In genomic region chr11:20347548-20347947, GRCm38 (mm10) we compare ENCODE assay signal across 10 mouse cellular contexts. TPM values are rescaled to one million over a fixed set of nuclear protein-coding genes. Genes with fewer than 3 reads are reported as not detected.
A peak's percentile ranks its signal among the peaks of the same experiment; 100 is the strongest.
DNase-seq lines count a peak whose midpoint lies in the region; ATAC-seq and TF ChIP-seq lines count a peak whose summit lies in the region.
"Had no signal": no experiment of that assay in that cellular context is flagged by ENCODE, and none has a peak within 500 bp of the region (broad histone marks: within the 10 kb centered on the region; RNA-seq: fewer than 3 reads in every experiment).

No protein-coding gene starts in this region.

- H3K36me3 ChIP-seq in kidney, adult 2 months (ENCODE audit: control insufficient read depth, insufficient read depth, low read length) = no peaks in the 10 kb centered on the region
- H3K36me3 ChIP-seq in kidney, embryonic 15.5 days = no peaks in the 10 kb centered on the region
- no peaks in the 10 kb centered on the region for H3K36me3 ChIP-seq in myocyte (ENCODE audit: control insufficient read depth, insufficient read depth)
- H3K36me3 ChIP-seq: heart, embryonic 13.5 days; midbrain, embryonic 12.5 days had no signal

- no peak for TF ChIP-seq POLR2A in kidney, adult 2 months (IDR thresholded peaks at IDR 0.05; ENCODE audit: low read depth, low read length)
- TF ChIP-seq POLR2A in myocyte (IDR thresholded peaks at IDR 0.05; ENCODE audit: insufficient read length, low read depth) = no peak

- no peak for ATAC-seq in kidney, embryonic 15.5 days (replicated peaks; ENCODE audit: low FRiP score)

- H3K9ac ChIP-seq in kidney, embryonic 15.5 days = no peak overlapping the region
- H3K9ac ChIP-seq: heart, embryonic 13.5 days; midbrain, embryonic 12.5 days had no signal

- H3K27ac ChIP-seq in kidney, adult 2 months (ENCODE audit: insufficient read depth, low read depth, low read length) = no peak overlapping the region
- no peak overlapping the region for H3K27ac ChIP-seq in kidney, embryonic 15.5 days
- H3K27ac ChIP-seq: heart, embryonic 13.5 days; midbrain, embryonic 12.5 days had no signal

- H3K79me2 ChIP-seq in myocyte (ENCODE audit: control insufficient read depth, insufficient read depth) = no peaks in the 10 kb centered on the region

- no peak overlapping the region for H3K4me3 ChIP-seq in kidney, adult 2 months (ENCODE audit: insufficient read depth, low read depth, low read length)
- no peak overlapping the region for H3K4me3 ChIP-seq in kidney, embryonic 15.5 days (replicated peaks)
- H3K4me3 ChIP-seq in myocyte = no peak overlapping the region
- H3K4me3 ChIP-seq: heart, embryonic 13.5 days; midbrain, embryonic 12.5 days had no signal

- H3K27me3 ChIP-seq in kidney, adult 2 months (replicated peaks; ENCODE audit: control insufficient read depth, insufficient read depth, low read length) = no peaks in the 10 kb centered on the region
- H3K27me3 ChIP-seq in kidney, embryonic 15.5 days = no peaks in the 10 kb centered on the region
- H3K27me3 ChIP-seq in myocyte (ENCODE audit: control insufficient read depth, insufficient read depth, insufficient read length) = no peaks in the 10 kb centered on the region
- H3K27me3 ChIP-seq: heart, embryonic 13.5 days; midbrain, embryonic 12.5 days had no signal

- H3K4me1 ChIP-seq in kidney, adult 2 months (ENCODE audit: control insufficient read depth, insufficient read depth, low read length) = no peaks in the 10 kb centered on the region
- no peaks in the 10 kb centered on the region for H3K4me1 ChIP-seq in kidney, embryonic 15.5 days
- H3K4me1 ChIP-seq: midbrain, embryonic 12.5 days had no signal

- peak; percentile 90 for DNase-seq in kidney, adult 2 months
- DNase-seq in adrenal gland, postnatal 36 days = peak; percentile 92 to 93
- DNase-seq in frontal cortex, postnatal 10 days (ENCODE audit: low spot score in 2 of 2) = peak; percentile 71 to 72
- DNase-seq in kidney, postnatal 25 days = peak; percentile 70 to 71
- DNase-seq in spleen, adult 18-20 months = no peak
- no peak for DNase-seq in yolk sac, embryonic 10.5 days (ENCODE audit: low spot score)

- TF ChIP-seq CTCF in kidney, adult 2 months (conservative IDR thresholded peaks at IDR 0.05; ENCODE audit: insufficient read depth, insufficient read length, low read depth, low read length) = no peak

- no peak overlapping the region for H3ac ChIP-seq in myocyte (ENCODE audit: control insufficient read depth, insufficient read length)

- H3K9me3 ChIP-seq in kidney, embryonic 15.5 days (replicated peaks) = no peaks in the 10 kb centered on the region
- H3K9me3 ChIP-seq: heart, embryonic 13.5 days; midbrain, embryonic 12.5 days had no signal

- 30% methylated on average over 6 of the region's 6 CpGs for WGBS in kidney, adult 2 months
- WGBS in kidney, embryonic 15.5 days = 89% methylated on average over 6 of the region's 6 CpGs

- no peak overlapping the region for H3K4me2 ChIP-seq in kidney, embryonic 15.5 days
- H3K4me2 ChIP-seq in myocyte (ENCODE audit: low read depth) = peak overlapping the region; percentile 28
- H3K4me2 ChIP-seq: heart, embryonic 13.5 days; midbrain, embryonic 12.5 days had no signal

TF ChIP-seq in myocyte, 11 proteins besides CTCF, POLR2A, EP300 and RAD21:
- TF ChIP-seq USF1 (IDR thresholded peaks at IDR 0.05; ENCODE audit: low read depth) (no peak), POLR2AphosphoS2 (IDR thresholded peaks at IDR 0.05; ENCODE audit: insufficient read length, low read depth) (no peak), TCF3 (IDR thresholded peaks at IDR 0.05; ENCODE audit: insufficient read length, low read depth) (no peak), TCF12 (IDR thresholded peaks at IDR 0.05; ENCODE audit: insufficient read depth, poor library complexity, severe bottlenecking) (no peak), CEBPB (IDR thresholded peaks at IDR 0.05; ENCODE audit: insufficient read depth, poor library complexity, severe bottlenecking) (no peak), MYOD1 (IDR thresholded peaks at IDR 0.05; ENCODE audit: control insufficient read depth in 1 of 3, insufficient read length in 2 of 3, low read depth in 2 of 3) (no peak), MYOG (IDR thresholded peaks at IDR 0.05; ENCODE audit: control insufficient read depth in 1 of 3, insufficient read depth in 1 of 3, insufficient read length in 2 of 3, low read depth in 2 of 3) (no peak), REST (IDR thresholded peaks at IDR 0.05; ENCODE audit: insufficient read depth, insufficient read length) (no peak), MAX (IDR thresholded peaks at IDR 0.05; ENCODE audit: low read depth) (no peak)
TF ChIP-seq in myocyte: peak in this region for 0.

RNA-seq across cellular contexts. Expression of gene Slc1a4, which starts 15.0 kb away (rescaled TPM):
- 5.2 and 7.7 TPM in 2 replicates for polyA plus RNA-seq in kidney, adult 2 months (2012; rRNA removed)
- polyA plus RNA-seq in kidney, embryonic 15.5 days (2015; fragmentation: Nextera tagmentation; extraction: Ambion mirVana) = 10.0 and 10.1 TPM in 2 replicates
- 1 to 10 TPM; 7.9 to 9.1 TPM for total RNA-seq in adrenal gland, postnatal 36 days (2021)
- polyA plus RNA-seq in myocyte (2012; fragmentation: generic; extraction: Trizol) = 66.7 TPM

Comparison
In these comparisons a context has a peak if more than half of its experiments do, and no peak if none do; other contexts are left out.
1. DNase-seq: peak in kidney, adult 2 months (single experiment), adrenal gland, postnatal 36 days (2 of 2), frontal cortex, postnatal 10 days (2 of 2) and kidney, postnatal 25 days (2 of 2); none in spleen, adult 18-20 months (0 of 2) and yolk sac, embryonic 10.5 days (single experiment).